Mouse (Mus musculus) kidney, postnatal 14 days (tissue): ENCODE measurements around the gene Ostn.

ENCODE experiments used
- DNase-seq: peaks from one replicate; pipeline ENCODE4 v3.0.0; 2022; ENCODE audit warnings: mixed read lengths

The Ostn gene

DNA sequence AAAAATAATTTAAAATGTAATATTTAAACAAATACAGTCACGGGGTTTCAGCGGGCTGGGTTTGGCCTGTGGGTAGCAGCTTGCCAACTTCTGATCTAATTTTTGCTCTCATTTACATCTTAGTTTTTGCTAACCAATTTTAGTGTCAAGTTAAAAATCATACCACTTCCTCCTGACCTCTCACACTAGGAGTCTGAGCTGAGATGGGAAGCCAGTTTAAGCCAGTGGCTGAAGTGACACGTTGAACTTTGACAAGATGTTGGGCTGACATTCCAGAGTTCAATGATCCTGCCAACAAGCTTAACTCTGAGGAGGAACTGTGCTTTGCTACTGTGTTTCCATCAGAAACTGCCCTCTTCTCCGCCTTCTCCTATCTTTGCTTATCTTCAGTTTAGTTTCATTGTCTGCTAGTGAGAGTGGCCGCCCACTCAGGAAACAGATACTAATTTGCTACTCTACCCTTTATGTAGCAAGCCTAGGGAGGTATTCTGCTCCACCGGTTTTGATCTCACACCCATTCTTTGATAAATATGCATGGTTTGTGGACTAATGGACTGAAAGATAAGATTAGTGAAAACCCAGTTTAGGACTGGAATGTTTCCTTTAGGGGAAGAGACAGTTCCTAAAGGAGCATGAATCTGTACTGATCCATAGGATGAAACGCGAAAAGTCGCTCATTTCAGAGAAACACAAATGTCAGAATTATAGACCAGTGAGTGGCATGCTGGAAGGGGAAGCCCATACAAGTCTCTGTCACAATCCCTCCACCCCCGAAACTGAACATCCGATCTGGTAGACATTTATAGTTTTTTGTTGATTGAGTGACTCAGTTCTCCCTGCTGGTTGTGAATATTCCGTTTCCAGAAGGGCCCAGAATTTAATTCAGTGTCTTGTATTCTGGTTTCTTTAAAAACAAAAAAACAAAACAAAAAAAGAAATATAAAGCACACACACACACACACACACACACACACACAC, 80.6 kb downstream of the Ostn start:
- DNase-seq: peak; percentile 63

DNA sequence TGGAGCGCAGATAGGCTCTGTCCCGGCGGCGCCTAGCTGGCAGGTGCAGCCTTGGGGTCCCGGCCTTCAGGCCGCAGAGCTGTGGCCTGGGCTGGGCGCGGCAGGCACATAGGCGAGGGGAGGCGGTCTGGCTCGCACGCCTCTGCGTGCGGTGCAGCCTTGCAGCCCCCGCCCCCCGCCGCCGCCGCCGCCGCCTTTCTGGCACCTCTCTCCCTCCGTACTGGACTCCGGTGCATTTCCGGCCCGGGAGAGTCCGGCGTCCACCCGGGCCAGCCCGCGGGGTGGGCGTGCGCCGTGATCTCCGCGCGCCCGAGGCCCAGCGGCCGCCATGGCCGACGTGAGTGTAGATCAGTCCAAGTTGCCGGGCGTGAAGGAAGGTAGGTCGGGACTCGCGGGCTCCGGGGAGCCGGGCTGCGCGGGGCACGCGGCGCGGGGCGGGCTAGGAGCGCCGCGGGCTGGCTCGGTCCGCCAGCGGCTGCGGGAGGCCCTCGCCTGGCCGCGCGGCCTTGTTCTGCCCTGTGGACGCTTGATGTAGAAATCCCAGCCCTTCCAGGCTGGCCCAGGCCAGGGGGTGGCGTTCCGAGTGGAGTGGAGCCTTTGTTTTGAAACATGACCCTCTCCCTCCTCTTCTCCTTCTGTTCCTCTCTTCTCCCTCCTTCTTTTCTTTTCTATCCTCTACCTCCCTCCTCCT, 81.6 kb downstream of the Ostn start, which contains the start of gene Ccdc50:
Gene Ccdc50, plus strand, starts transcription at position 109 of the 691 bp plus-strand sequence.
- peak; percentile 88 for DNase-seq

GRCm38 (mm10) chr16:27389534-27390282, 82.4 kb downstream of the Ostn start:
- peak; percentile 12 for DNase-seq

GRCm38 (mm10) chr16:27390306-27390705, 83.0 kb downstream of the Ostn start:
- DNase-seq: no peak

DNA sequence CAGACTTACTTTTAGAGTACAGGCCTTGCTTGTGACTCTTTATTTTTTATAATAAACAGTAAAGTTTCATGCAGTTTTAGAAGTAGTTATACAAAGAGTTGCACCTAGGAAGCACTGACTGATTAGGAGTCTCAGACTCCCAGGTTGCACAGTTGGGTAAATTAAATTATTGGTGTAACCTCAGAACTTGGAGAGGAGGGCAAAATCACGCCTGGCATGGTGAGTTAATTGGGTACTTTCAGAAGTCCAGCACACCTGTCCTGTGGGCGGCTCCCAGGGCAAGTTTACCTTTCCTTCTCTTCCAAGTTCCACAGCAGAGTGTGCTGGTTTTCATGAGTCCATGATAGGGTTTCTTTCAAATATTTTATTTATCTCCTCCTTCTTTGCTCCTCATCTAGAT, 84.6 kb downstream of the Ostn start:
- no peak for DNase-seq

DNA sequence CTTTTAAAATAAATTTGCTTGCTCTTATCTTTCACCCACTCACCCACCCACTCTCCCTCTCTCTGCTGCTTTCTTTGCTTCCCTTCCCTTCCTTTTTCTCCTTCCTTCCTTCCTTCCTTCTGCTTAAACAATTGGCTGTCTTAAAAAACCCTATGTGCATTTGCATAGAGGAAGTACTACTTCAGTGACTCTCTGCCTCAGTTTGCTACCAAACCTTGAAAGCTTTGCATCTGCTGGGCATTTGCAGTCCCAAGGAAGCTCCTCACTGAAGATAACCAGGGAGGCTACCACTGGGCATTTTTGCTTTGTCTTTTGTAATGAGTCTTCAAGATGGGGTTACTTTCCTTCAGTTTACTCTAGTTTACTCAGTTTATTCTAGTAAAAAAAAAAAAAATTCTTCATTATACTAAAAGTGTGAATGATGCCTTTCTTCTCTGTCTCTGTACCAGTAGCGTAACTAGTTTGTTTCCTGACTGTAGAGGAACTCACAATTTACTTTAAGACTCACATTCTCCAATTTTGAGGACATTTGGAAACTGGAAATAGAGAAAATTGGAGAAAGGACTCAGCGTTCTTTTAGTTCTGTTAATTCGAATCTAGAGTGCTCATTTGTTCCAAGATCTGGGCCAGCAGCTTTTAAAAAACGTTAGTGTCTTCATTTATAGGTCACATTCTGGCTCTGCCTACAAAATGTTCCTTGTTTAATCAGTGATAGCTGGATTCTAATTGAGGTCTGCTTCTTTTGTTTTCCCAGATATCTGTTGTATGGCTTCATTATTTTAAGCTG, 88.2 kb downstream of the Ostn start:
- no peak for DNase-seq

DNA sequence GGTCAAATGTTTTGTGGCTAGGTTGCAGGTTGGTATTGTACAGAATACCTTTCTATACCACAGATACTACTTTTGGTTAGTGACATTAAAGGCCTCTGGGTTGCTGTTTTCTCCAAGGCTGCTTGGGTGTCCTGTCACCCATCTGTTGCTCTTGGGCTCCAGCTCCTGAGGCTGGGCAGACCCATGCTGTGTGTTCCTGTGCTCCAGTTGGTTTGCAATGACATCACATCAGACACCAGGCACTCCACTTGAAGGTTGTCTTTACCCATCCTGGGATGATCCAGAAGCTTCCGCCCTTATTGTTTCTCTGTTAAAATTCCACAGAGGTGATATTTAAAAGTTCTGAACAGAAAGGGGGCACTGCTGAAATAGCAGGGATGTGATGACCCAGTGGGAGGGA, 89.7 kb downstream of the Ostn start:
- no peak for DNase-seq

DNA sequence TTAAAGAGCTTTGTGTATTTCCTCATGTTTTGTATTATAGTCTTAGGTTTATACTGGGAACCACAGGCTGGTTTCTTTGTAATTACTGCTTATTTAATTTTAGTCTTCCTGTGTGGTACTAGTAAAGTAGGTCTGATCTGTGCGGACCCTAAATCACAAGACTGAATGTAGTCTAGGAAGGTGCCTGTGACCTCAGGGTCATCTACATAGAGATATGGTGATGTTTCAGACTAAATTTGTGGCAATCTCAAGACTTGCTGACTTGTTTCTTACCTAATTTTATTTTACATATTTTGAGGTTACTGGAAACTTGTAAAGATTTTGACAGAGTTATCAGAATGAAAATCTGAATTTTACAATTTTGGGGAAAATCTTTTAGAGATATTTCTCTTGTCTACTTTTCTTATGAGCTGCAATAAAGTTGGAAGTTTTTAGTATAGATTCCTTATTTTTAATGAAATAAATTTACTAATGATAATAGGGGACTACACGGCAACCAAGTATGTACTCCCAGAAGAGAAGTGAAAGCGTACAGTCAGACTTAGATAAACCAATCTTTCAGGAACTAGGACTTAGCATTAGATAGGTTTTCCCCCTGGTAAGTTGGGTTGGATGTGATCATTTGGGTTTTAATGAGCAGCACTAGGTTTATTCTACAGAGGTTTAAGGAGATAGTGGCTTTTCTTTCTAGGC, 91.9 kb downstream of the Ostn start:
- no peak for DNase-seq

- no peak for DNase-seq
These were observed 92.5 kb downstream of the Ostn start for GRCm38 (mm10) chr16:27399719-27400253.
